Mouse (Mus musculus) myocyte (in vitro differentiated cells): ENCODE measurements around the gene Wdr25.

Experiments
- CEBPB ChIP-seq: IDR thresholded peaks from 2 replicates; pipeline ENCODE4 v1.6.1; 2011; ENCODE audit warnings: mild to moderate bottlenecking, moderate library complexity; ENCODE audit not compliant: poor library complexity, insufficient read depth, severe bottlenecking
- E2F4 ChIP-seq: IDR thresholded peaks from one replicate; pipeline ENCODE4 v1.6.1; 2011; ENCODE audit warnings: mild to moderate bottlenecking, control low read depth, moderate library complexity; ENCODE audit not compliant: insufficient read depth
- MAX ChIP-seq: IDR thresholded peaks from one replicate; pipeline ENCODE4 v1.6.1; 2011; ENCODE audit warnings: low read depth, mild to moderate bottlenecking, control low read depth
- POLR2A ChIP-seq: IDR thresholded peaks from one replicate; pipeline ENCODE4 v1.6.1; 2011; ENCODE audit warnings: low read depth, mild to moderate bottlenecking, control low read depth, moderate library complexity; ENCODE audit not compliant: insufficient read length
- POLR2AphosphoS2 ChIP-seq: IDR thresholded peaks from one replicate; pipeline ENCODE4 v1.6.1; 2011; ENCODE audit warnings: low read depth, control low read depth; ENCODE audit not compliant: insufficient read length
- TCF3 ChIP-seq: IDR thresholded peaks from one replicate; pipeline ENCODE4 v1.6.1; 2011; ENCODE audit warnings: low read depth, control low read depth; ENCODE audit not compliant: insufficient read length
- USF1 ChIP-seq: IDR thresholded peaks from one replicate; pipeline ENCODE4 v1.6.1; 2011; ENCODE audit warnings: low read depth, mild to moderate bottlenecking, control low read depth, moderate library complexity

- TF ChIP-seq USF1 (no peak), POLR2AphosphoS2 (no peak), CEBPB (no peak), E2F4 (no peak), POLR2A (no peak), TCF3 (no peak), MAX (no peak)
Measured at GRCm38 (mm10) chr12:108850886-108851285, 42.5 kb upstream of the Wdr25 start.
